Comparison of ENCODE assay signal across 14 mouse cellular contexts in genomic region chr5:39758890-39759475, GRCm38 (mm10). TPM values are rescaled to one million over a fixed set of nuclear protein-coding genes. Genes with fewer than 3 reads are reported as not detected.
DNase-seq lines count a peak whose midpoint lies in the region; ATAC-seq lines count a peak whose summit lies in the region.
"Had no signal": no experiment of that assay in that cellular context is flagged by ENCODE, and none has a peak within 500 bp of the region (broad histone marks: within the 10 kb centered on the region; RNA-seq: fewer than 3 reads in every experiment).

No protein-coding gene starts in this region.

- no peak for ATAC-seq in embryonic facial prominence, embryonic 14.5 days (ENCODE audit: low read depth)
- no peak for ATAC-seq in kidney, embryonic 14.5 days (ENCODE audit: low FRiP score, low TSS enrichment)
- ATAC-seq in heart, embryonic 16.5 days (replicated peaks; ENCODE audit: extremely low read depth, insufficient read depth, low FRiP score) = no peak
- ATAC-seq: midbrain, embryonic 15.5 days had no signal

- H3K36me3 ChIP-seq in embryonic facial prominence, embryonic 14.5 days (ENCODE audit: control insufficient read depth, insufficient read depth, low read length) = no peaks in the 10 kb centered on the region
- H3K36me3 ChIP-seq in embryonic facial prominence, embryonic 10.5 days (replicated peaks) = no peaks in the 10 kb centered on the region
- no peaks in the 10 kb centered on the region for H3K36me3 ChIP-seq in kidney, embryonic 14.5 days (ENCODE audit: control insufficient read depth, insufficient read depth, low read length)
- H3K36me3 ChIP-seq in heart, embryonic 16.5 days (ENCODE audit: control insufficient read depth, insufficient read depth) = no peaks in the 10 kb centered on the region
- H3K36me3 ChIP-seq in limb, embryonic 10.5 days = no peaks in the 10 kb centered on the region
- H3K36me3 ChIP-seq: midbrain, embryonic 15.5 days had no signal

- H3K27ac ChIP-seq in embryonic facial prominence, embryonic 14.5 days (replicated peaks; ENCODE audit: low read depth, low read length) = no peak overlapping the region
- H3K27ac ChIP-seq in embryonic facial prominence, embryonic 10.5 days (replicated peaks) = no peak overlapping the region
- no peak overlapping the region for H3K27ac ChIP-seq in kidney, embryonic 14.5 days (ENCODE audit: low read depth, low read length)
- H3K27ac ChIP-seq in heart, embryonic 16.5 days (ENCODE audit: low read length) = peak overlapping the region; percentile 51
- H3K27ac ChIP-seq in limb, embryonic 10.5 days = no peak overlapping the region
- H3K27ac ChIP-seq: midbrain, embryonic 15.5 days had no signal

- H3K4me3 ChIP-seq in embryonic facial prominence, embryonic 14.5 days (ENCODE audit: low read depth, low read length) = no peak overlapping the region
- no peak overlapping the region for H3K4me3 ChIP-seq in embryonic facial prominence, embryonic 10.5 days
- no peak overlapping the region for H3K4me3 ChIP-seq in kidney, embryonic 14.5 days (ENCODE audit: low read length)
- H3K4me3 ChIP-seq in heart, embryonic 16.5 days (ENCODE audit: low read length) = no peak overlapping the region
- H3K4me3 ChIP-seq in limb, embryonic 10.5 days = no peak overlapping the region
- H3K4me3 ChIP-seq: midbrain, embryonic 15.5 days had no signal

- H3K4me2 ChIP-seq in embryonic facial prominence, embryonic 14.5 days (ENCODE audit: low read depth, low read length) = no peak overlapping the region
- H3K4me2 ChIP-seq in kidney, embryonic 14.5 days (replicated peaks; ENCODE audit: low read depth, low read length) = no peak overlapping the region
- H3K4me2 ChIP-seq in heart, embryonic 16.5 days (ENCODE audit: low read depth, low read length) = no peak overlapping the region
- H3K4me2 ChIP-seq: midbrain, embryonic 15.5 days had no signal

- no peaks in the 10 kb centered on the region for H3K9me3 ChIP-seq in embryonic facial prominence, embryonic 14.5 days (ENCODE audit: control insufficient read depth, low read length)
- H3K9me3 ChIP-seq in embryonic facial prominence, embryonic 10.5 days = no peaks in the 10 kb centered on the region
- no peaks in the 10 kb centered on the region for H3K9me3 ChIP-seq in kidney, embryonic 14.5 days (ENCODE audit: control insufficient read depth, low read length)
- H3K9me3 ChIP-seq in heart, embryonic 16.5 days (replicated peaks; ENCODE audit: control insufficient read depth, low read length) = no peaks in the 10 kb centered on the region
- H3K9me3 ChIP-seq in limb, embryonic 10.5 days (replicated peaks) = no peaks in the 10 kb centered on the region
- H3K9me3 ChIP-seq: midbrain, embryonic 15.5 days had no signal

- H3K27me3 ChIP-seq in embryonic facial prominence, embryonic 14.5 days (replicated peaks; ENCODE audit: control insufficient read depth, insufficient read depth, low read length) = no peaks in the 10 kb centered on the region
- H3K27me3 ChIP-seq in embryonic facial prominence, embryonic 10.5 days (replicated peaks; ENCODE audit: low read depth, poor library complexity, severe bottlenecking) = no peaks in the 10 kb centered on the region
- H3K27me3 ChIP-seq in kidney, embryonic 14.5 days (ENCODE audit: control insufficient read depth, insufficient read depth, low read length) = no peaks in the 10 kb centered on the region
- no peaks in the 10 kb centered on the region for H3K27me3 ChIP-seq in heart, embryonic 16.5 days (ENCODE audit: control insufficient read depth, insufficient read depth, low read length)
- H3K27me3 ChIP-seq in limb, embryonic 10.5 days (ENCODE audit: low read depth, poor library complexity, severe bottlenecking) = no peaks in the 10 kb centered on the region
- H3K27me3 ChIP-seq: midbrain, embryonic 15.5 days had no signal

- DNase-seq in embryonic facial prominence, embryonic 14.5 days (ENCODE audit: low spot score) = peak; percentile 63
- no peak for DNase-seq in embryonic facial prominence, embryonic 10.5 days (ENCODE audit: low spot score)
- peak; percentile 26 for DNase-seq in kidney, postnatal 14 days
- DNase-seq in lung, postnatal 14 days = peak; percentile 6
- DNase-seq in limb, embryonic 10.5 days (ENCODE audit: low spot score) = no peak
- DNase-seq in cerebellum, postnatal 14 days = no peak
- DNase-seq: adrenal gland, postnatal 25 days; cerebellum, adult 11-12 months; embryo, embryonic 11 days; layer of hippocampus, postnatal 36 days; spleen, adult 18-20 months had no signal

- WGBS in embryonic facial prominence, embryonic 14.5 days = 68% methylated on average over 2 of the region's 2 CpGs
- WGBS in embryonic facial prominence, embryonic 10.5 days = 90% methylated on average over 2 of the region's 2 CpGs
- 84% methylated on average over 2 of the region's 2 CpGs for WGBS in kidney, embryonic 14.5 days
- 52% methylated on average over 2 of the region's 2 CpGs for WGBS in heart, embryonic 16.5 days
- 89% methylated on average over 2 of the region's 2 CpGs for WGBS in limb, embryonic 10.5 days

- no peaks in the 10 kb centered on the region for H3K4me1 ChIP-seq in embryonic facial prominence, embryonic 14.5 days (ENCODE audit: control insufficient read depth, insufficient read depth, low read length)
- H3K4me1 ChIP-seq in embryonic facial prominence, embryonic 10.5 days = no peaks in the 10 kb centered on the region
- no peaks in the 10 kb centered on the region for H3K4me1 ChIP-seq in kidney, embryonic 14.5 days (ENCODE audit: control insufficient read depth, insufficient read depth, low read length)
- peaks cover 2% of the 10 kb centered on the region; the same call in 1 of the 2 replicates for H3K4me1 ChIP-seq in heart, embryonic 16.5 days (ENCODE audit: control insufficient read depth, insufficient read depth, low read length)
- H3K4me1 ChIP-seq in limb, embryonic 10.5 days = no peaks in the 10 kb centered on the region
- H3K4me1 ChIP-seq: midbrain, embryonic 15.5 days had no signal

- H3K9ac ChIP-seq in embryonic facial prominence, embryonic 14.5 days (ENCODE audit: low read depth, low read length) = no peak overlapping the region
- no peak overlapping the region for H3K9ac ChIP-seq in kidney, embryonic 14.5 days (ENCODE audit: low read depth, low read length)
- H3K9ac ChIP-seq in heart, embryonic 16.5 days (ENCODE audit: low read length) = no peak overlapping the region
- H3K9ac ChIP-seq: midbrain, embryonic 15.5 days had no signal

RNA-seq across cellular contexts. Expression of gene Hs3st1, which starts 3.7 kb away (rescaled TPM):
- 21.0 TPM in 2 replicates for polyA plus RNA-seq in embryonic facial prominence, embryonic 14.5 days (2014; fragmentation: Nextera tagmentation; extraction: Ambion mirVana)
- 4.6 and 4.9 TPM in 2 replicates for polyA plus RNA-seq in embryonic facial prominence, embryonic 10.5 days (2016; fragmentation: Nextera tagmentation; extraction: Ambion mirVana)
- 4.0 and 5.0 TPM in 2 replicates for polyA plus RNA-seq in kidney, embryonic 14.5 days (2014; fragmentation: Nextera tagmentation; extraction: Ambion mirVana)
- polyA plus RNA-seq in heart, embryonic 16.5 days (2015; fragmentation: Nextera tagmentation; extraction: Ambion mirVana) = 5.8 and 6.9 TPM in 2 replicates
- polyA plus RNA-seq in limb, embryonic 10.5 days (2016; fragmentation: Nextera tagmentation; extraction: Ambion mirVana) = 1.8 and 3.4 TPM in 2 replicates

Comparison
In these comparisons a context has a peak if more than half of its experiments do, and no peak if none do; other contexts are left out.
1. DNase-seq: peak in embryonic facial prominence, embryonic 14.5 days (single experiment), kidney, postnatal 14 days (single experiment) and lung, postnatal 14 days (single experiment); none in embryonic facial prominence, embryonic 10.5 days (single experiment), limb, embryonic 10.5 days (single experiment) and cerebellum, postnatal 14 days (0 of 2).